Mouse (Mus musculus) stomach, postnatal 0 days (tissue): ENCODE data around the gene Ppp2r3d. TPM values are rescaled to one million over a fixed set of nuclear protein-coding genes. Genes with fewer than 3 reads are reported as not detected.

Experiments
- ATAC-seq: fragments of 200-750 bp; cut with Nextera tagmentation; 2 replicates; pipeline ENCODE4 v1.8.0; 2017; ENCODE audit not compliant: low FRiP score, low TSS enrichment
- DNase-seq: peaks from one replicate; pipeline ENCODE4 v3.0.0-alpha.2; 2016; ENCODE audit warnings: low spot score
- H3K27ac ChIP-seq: fragments of 300-500 bp; sonication (generic); replicated peaks from 2 replicates; pipeline ENCODE4 v1.5.1; 2014; ENCODE audit warnings: mild to moderate bottlenecking, control low read depth
- H3K27me3 ChIP-seq: fragments of 300-500 bp; sonication (generic); 2 replicates; pipeline ENCODE4 v1.6.1; 2014; ENCODE audit warnings: low read length; ENCODE audit not compliant: control insufficient read depth, insufficient read depth
- H3K36me3 ChIP-seq: fragments of 300-500 bp; sonication (generic); 2 replicates; pipeline ENCODE4 v1.6.1; 2014; ENCODE audit warnings: low read length, mixed read lengths; ENCODE audit not compliant: control insufficient read depth, insufficient read depth
- H3K4me1 ChIP-seq: fragments of 300-500 bp; sonication (generic); replicated peaks from 2 replicates; pipeline ENCODE4 v1.6.1; 2014; ENCODE audit warnings: antibody characterized with exemption; ENCODE audit not compliant: control insufficient read depth, insufficient read depth
- H3K4me2 ChIP-seq: fragments of 300-500 bp; sonication (generic); replicated peaks from 2 replicates; pipeline ENCODE4 v1.6.1; 2014; ENCODE audit warnings: low read depth, mild to moderate bottlenecking, control low read depth, moderate library complexity
- H3K4me3 ChIP-seq: fragments of 300-500 bp; sonication (generic); 2 replicates; pipeline ENCODE4 v1.5.1; 2014; ENCODE audit warnings: low read depth, low read length, control low read depth
- H3K9ac ChIP-seq: fragments of 300-500 bp; sonication (generic); 2 replicates; pipeline ENCODE4 v1.6.1; 2014; ENCODE audit warnings: mild to moderate bottlenecking, low read length, control low read depth, mixed read lengths
- H3K9me3 ChIP-seq: fragments of 300-500 bp; sonication (generic); 2 replicates; pipeline ENCODE4 v1.6.1; 2016; ENCODE audit warnings: low read length; ENCODE audit not compliant: control insufficient read depth
- CTCF ChIP-seq: IDR thresholded peaks from 2 replicates; pipeline ENCODE4 v1.5.1; 2016; ENCODE audit warnings: antibody characterized with exemption, low read depth, mild to moderate bottlenecking, moderate library complexity
- EP300 ChIP-seq: optimal IDR thresholded peaks from 2 replicates; pipeline ENCODE3; 2016; ENCODE audit warnings: antibody characterized with exemption
- WGBS: fragments of 180-500 bp; shearing (Covaris S2); extraction: QIAGEN DNeasy Blood & Tissue Kit; methylation state at CpG from one replicate; pipeline ENCODE4 v1.1.7; 2014; 5-methylcytosine and 5-hydroxymethylcytosine counted together
- polyA plus RNA-seq: library from polyadenylated mRNA; unstranded; fragments of >200 nt; fragmentation: Nextera tagmentation; extraction: Ambion mirVana; gene quantifications from 2 replicates; pipeline ENCODE4 v1.2.1, GENCODE M21; 2015

Gene Ppp2r3d
- polyA plus RNA-seq, 1 experiment from 2014 or later, result 78.9 TPM

DNA sequence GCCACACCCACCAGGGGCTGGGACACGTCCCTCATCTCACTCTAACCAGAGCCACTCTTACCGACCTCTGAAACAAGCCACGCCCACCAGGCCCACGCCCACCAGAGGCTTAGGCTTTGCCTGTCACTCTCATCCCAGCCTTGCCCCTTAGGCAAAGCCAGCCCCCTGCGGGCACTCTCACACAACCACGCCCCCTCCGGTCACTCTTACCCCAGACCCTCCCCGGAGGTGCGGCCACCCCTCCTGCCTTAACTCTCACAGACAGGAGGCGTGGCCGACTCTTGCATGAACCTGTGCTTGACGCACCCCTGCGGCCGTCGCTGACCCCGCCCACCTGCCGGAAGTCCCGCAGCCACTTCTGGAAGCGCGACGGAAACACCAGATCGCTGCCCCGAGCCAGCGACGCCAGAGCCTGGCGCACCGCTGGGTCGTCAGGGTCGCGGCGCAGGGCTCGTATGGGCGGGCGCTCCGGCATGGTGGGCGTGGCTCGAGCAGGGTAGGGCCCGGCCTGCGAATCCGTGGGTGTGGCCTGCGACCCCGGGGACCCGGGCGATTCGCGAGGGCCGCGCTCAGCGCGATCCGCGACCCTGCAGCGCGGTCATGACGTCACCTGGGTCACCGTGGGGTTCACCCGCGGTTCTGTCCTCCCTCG lies 53.7 kb downstream of the Ppp2r3d start:
- no peaks in the 10 kb centered on the region for H3K27me3 ChIP-seq
- H3K4me2 ChIP-seq, result peak overlapping the region; percentile 74
- peak; percentile 84 for ATAC-seq
- peak overlapping the region; percentile 83 for H3K9ac ChIP-seq
- H3K4me3 ChIP-seq, result peak overlapping the region; percentile 68
- H3K9me3 ChIP-seq, result no peaks in the 10 kb centered on the region
- no peaks in the 10 kb centered on the region for H3K36me3 ChIP-seq
- H3K4me1 ChIP-seq, result no peaks in the 10 kb centered on the region
- peak overlapping the region; percentile 99 for H3K27ac ChIP-seq
- TF ChIP-seq CTCF (peak; percentile 60), EP300 (no peak)
- peak; percentile 99 for DNase-seq
- WGBS, result 0% methylated on average over 59 of the region's 59 CpGs

DNA sequence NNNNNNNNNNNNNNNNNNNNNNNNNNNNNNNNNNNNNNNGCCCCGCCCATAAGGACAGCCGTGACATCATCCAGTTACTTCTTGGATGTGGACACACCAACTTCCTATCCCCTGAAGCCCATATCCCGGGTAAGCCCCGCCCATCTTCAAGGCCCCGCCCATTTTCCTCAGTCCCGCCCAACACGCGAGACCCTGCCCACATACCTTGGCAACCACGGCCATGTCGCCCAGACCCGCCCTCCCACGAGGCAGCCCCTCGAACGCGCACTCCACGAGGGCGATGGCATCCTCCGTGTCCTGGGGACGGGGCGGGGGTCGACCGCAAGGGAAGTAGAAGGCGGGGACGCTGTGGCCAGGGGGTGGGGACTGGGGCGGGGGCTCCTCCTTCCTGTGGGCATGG lies 54.3 kb downstream of the Ppp2r3d start:
- no peak; the same call in 1 of the 2 replicates for ATAC-seq
- H3K36me3 ChIP-seq, result no peaks in the 10 kb centered on the region
- H3K4me3 ChIP-seq, result peak overlapping the region; percentile 68
- no peak for DNase-seq
- peak overlapping the region; percentile 52; the same call in 1 of the 2 replicates for H3K9ac ChIP-seq
- WGBS, result 6% methylated on average over 23 of the region's 25 CpGs
- H3K27ac ChIP-seq, result peak overlapping the region; percentile 99
- no peaks in the 10 kb centered on the region for H3K9me3 ChIP-seq
- TF ChIP-seq CTCF, result no peak
- no peak for TF ChIP-seq EP300
- no peaks in the 10 kb centered on the region for H3K27me3 ChIP-seq
- H3K4me2 ChIP-seq, result peak overlapping the region; percentile 74
- no peaks in the 10 kb centered on the region for H3K4me1 ChIP-seq

DNA sequence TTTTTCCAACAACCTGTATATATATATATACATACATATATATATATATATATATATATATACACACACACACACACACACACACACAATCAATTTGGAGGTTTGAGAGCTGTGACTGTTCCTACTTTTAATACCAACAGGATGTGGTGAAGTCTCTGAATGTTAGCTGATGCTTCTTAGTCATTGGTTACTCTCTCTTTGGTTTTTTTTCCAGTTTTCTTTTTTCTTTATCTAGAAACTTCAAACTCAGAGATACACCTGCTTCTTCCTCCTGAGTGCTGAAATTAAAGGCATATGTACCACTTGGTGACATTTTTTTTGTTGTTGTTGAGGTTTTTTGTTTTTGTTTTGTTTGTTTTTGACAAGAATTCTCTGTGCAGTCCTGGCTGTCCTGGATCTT lies 63.8 kb downstream of the Ppp2r3d start:
- no peak overlapping the region for H3K4me3 ChIP-seq
- H3K9ac ChIP-seq, result no peak overlapping the region
- ATAC-seq (no peak), DNase-seq (no peak)
- H3K4me1 ChIP-seq, result no peaks in the 10 kb centered on the region
- no peak overlapping the region for H3K27ac ChIP-seq
- H3K27me3 ChIP-seq, result no peaks in the 10 kb centered on the region
- H3K9me3 ChIP-seq, result no peaks in the 10 kb centered on the region
- H3K4me2 ChIP-seq, result no peak overlapping the region
- TF ChIP-seq EP300, result no peak
- no peak for TF ChIP-seq CTCF
- no peaks in the 10 kb centered on the region for H3K36me3 ChIP-seq

DNA sequence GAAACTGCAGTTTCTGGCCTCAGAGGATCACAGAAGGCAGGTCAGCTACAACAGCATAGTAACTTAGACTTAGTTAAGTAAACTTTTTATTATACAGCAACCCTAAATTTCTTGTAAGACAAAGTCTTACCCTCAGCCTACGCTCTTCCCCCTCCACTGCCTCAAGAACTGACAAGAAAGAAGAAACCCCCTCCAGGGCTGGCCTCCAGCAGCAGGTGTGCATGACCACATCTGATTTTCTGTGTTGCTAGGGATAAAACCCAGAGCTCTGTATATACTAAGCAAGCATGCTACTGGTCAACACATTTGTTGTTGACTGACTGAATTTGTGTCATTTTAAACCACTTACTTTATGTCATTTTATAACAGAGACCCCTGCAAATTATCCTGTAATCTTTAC lies 65.1 kb downstream of the Ppp2r3d start:
- 65% methylated on average over 1 of the region's 1 CpGs for WGBS
- DNase-seq, result no peak

DNA sequence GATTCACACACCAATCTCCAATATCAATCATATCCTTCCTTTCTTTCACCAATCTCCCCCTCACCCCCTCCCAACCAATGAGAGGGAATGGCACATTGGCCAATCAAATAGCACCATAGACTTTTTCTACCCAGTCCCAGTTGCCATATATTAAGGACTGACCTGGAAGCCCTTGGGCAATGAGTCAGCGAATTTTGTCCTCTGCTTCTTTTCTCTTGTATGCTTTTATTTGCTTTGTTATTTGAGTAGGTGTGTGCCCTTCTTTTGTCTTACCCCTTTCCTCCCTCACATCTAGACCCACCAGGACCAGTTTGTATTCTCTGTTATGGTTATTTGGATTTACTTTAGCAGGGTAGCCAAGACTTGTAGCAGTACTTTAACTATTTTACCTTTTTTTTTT lies 68.1 kb downstream of the Ppp2r3d start:
- Histone ChIP-seq H3K4me3 (no peak overlapping the region), H3K27ac (no peak overlapping the region), H3K36me3 (no peaks in the 10 kb centered on the region), H3K9me3 (no peaks in the 10 kb centered on the region), H3K9ac (no peak overlapping the region), H3K4me2 (no peak overlapping the region), H3K27me3 (no peaks in the 10 kb centered on the region), H3K4me1 (no peaks in the 10 kb centered on the region)
- DNase-seq, result no peak
- no peak for TF ChIP-seq EP300
- no peak for TF ChIP-seq CTCF
- no peak for ATAC-seq
- WGBS, result 60% methylated on average over 1 of the region's 1 CpGs

More for the DNA sequence above, 65.1 kb downstream of the Ppp2r3d start:
- no peak overlapping the region for H3K9ac ChIP-seq
- no peak overlapping the region for H3K4me3 ChIP-seq
- no peaks in the 10 kb centered on the region for H3K9me3 ChIP-seq
- no peaks in the 10 kb centered on the region for H3K4me1 ChIP-seq
- no peak overlapping the region for H3K4me2 ChIP-seq
- TF ChIP-seq CTCF (no peak), EP300 (no peak)
- H3K36me3 ChIP-seq, result no peaks in the 10 kb centered on the region
- no peaks in the 10 kb centered on the region for H3K27me3 ChIP-seq
- ATAC-seq, result no peak
- H3K27ac ChIP-seq, result no peak overlapping the region

Other genes with a start within 250 kb of the Ppp2r3d start
- 12.5 and 12.9 TPM in 2 replicates for gene 2010315B03Rik, start 164.2 kb downstream of the Ppp2r3d start, polyA plus RNA-seq
- gene Gm21836, start 16.9 kb upstream of the Ppp2r3d start, polyA plus RNA-seq, result not detected in 2 replicates